Mouse (Mus musculus) cerebellum, postnatal 36 days (tissue): ENCODE measurements around the gene Plod1.
A peak's percentile ranks its signal among the peaks of the same experiment; 100 is the strongest.
"Not testable (repeated sequence)": the region's sequence is repeated elsewhere in the genome, so short reads cannot be mapped to it uniquely, and the experiment has no call there.

Source experiments
- DNase-seq, 2 experiments: peaks; one replicate each; pipeline ENCODE4 v3.0.0; 2021 to 2022; ENCODE audit warnings: mixed read lengths in 2 of 2

The Plod1 gene

DNA sequence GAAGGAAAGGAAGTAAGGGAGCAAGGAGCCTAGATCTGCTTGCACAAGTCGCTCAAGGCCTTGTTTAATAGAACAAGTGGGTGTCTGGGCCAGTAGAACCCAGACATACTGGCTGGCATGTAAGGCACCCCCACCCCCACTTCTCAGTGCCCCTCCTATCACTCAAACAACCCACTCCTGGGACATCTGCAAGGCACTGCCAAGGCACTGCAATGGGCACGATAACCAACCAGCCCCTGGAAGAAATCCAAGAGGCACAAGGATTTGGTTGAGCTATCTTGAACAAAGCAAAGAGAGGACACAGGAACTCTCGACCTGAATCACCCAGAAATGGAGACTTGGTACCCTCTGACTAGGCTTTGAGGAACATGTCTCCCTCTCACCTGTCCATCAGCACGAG, 48.3 kb downstream of the Plod1 start:
- no peak for DNase-seq

DNA sequence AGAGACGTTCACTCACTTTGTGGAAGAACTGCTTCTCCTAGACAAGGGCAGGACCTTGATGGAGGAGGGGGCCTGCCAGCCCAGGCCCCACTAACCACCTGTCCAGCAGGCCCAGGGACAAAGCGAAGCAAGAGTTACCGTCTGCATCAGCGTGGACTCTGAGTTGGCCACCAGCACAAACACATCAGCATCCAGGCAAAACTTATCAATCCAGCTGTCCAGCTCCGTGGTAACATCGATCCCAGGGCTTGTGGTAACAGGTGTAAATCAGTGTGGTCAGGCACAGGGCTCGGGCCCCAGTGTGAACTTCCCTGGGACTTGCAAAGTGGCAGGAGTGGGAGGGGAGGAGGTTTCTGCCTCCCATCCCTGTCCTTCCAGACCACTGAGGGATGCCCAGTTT, 49.3 kb downstream of the Plod1 start:
- DNase-seq: no peak

DNA sequence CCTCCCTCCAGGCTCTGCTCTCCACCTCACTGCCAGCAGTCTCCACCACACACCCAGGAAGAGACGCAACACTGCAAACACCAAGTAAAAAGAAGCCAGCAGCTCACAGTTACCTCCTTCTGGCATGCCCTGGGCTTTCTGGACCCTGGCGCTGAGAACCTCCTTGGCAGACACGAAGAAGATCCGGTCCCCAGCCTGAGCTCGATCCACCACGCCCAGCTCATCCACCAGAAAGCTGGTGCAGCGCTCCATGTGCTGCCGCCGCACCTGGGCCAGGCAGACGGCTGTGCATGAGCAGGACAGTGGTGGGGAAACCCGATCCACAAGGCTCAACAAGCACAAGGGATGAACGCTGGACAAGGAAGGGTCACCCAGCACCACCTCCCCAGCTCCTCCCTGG, 50.4 kb downstream of the Plod1 start:
- DNase-seq: no peak

DNA sequence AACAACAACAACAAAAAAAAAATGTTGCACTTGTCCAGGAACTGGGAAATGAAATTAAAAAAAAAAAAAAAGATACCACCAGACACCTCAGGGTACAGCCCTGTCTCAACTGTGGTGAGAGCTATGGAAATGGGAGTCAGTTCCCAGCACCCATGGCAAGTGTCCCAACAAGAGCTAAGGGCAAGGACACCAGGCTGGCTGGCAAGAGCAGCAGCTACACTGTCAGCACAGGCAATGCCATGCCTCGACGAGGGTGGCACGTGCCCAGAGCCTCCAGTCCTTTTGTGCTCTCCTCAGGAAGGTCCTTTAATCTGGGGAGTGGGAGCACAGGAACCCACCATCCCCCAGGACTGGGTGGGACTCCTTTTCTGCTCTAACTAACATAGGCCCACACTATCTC, 52.4 kb downstream of the Plod1 start:
- no peak for DNase-seq

DNA sequence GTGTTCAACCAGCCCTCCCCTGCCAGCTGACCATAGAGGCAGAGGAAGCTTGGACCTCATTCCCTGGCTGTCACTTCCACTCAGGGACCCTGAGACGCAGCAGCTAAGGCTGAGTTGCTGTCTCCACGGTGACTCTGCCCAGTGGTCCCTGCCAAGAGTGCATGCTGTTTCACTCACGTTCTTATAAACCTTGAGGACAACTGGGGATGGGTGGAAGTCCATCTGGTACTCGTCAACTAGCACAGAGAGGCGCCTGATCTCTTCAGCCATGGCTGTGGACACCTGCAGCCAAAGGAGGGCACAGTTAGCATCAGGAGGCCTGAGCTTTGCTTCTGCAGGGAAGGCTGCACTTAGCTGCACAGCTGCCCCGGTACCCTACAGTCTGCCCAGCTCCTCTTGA, 53.5 kb downstream of the Plod1 start:
- no peak for DNase-seq

DNA sequence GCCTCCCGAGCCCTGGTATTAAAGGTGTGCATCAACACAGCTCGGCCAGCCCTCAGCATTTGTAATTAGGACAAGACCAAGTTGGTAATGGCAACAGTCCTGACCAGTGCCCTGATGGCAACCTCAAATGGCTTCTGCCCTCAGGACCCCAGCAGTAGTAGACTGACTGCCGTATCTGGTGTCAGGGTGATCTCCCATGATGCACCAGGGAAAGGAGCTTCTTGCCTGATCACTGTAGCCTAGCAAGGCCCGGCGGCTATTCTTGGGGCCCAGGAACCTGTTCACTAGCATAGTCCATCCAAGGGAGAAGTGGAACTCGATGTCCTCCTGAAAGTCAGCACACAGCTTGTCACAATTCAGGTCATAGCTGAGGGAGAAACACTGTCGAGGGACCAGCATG, 54.8 kb downstream of the Plod1 start:
- DNase-seq: no peak

DNA sequence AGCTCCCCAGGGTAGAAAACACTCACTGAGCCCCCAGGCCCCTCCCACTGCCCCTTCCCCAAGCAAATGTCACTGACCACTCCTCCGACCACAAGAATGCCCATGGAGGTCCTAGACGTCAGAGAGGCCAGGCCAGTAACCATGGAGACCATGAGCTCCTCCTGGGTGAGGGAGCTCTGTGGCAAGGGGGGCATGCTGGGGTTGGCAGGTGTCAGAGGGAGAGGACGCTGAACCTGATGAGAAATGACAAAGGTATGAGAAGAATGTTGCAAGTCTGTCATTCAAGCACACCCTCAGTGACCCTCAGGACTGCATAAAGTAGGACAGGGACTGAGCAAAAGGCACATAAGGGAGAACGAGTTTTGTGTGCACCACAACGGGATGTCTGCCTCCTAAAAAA, 56.7 kb downstream of the Plod1 start:
- no peak for DNase-seq

DNA sequence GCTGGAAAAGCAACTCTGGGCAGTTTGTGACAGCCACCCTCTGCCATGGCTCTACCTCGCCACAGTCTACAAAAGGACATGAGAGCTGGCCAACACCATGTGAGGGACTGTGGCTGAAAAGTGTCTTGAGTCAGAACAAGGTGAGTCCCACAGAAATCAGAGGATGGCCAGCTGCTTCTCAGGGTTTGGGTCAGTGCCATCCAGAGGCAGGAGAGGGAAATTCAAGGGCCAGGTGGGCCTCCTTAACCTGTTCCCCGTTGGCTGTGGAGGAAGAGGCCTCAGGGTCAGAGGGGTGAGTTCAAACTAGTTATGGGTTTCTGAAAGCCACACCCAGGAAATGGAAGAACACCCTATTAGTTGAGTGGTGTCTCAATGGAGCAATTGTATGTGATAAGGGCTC, 57.1 kb downstream of the Plod1 start:
- DNase-seq: no peak

DNA sequence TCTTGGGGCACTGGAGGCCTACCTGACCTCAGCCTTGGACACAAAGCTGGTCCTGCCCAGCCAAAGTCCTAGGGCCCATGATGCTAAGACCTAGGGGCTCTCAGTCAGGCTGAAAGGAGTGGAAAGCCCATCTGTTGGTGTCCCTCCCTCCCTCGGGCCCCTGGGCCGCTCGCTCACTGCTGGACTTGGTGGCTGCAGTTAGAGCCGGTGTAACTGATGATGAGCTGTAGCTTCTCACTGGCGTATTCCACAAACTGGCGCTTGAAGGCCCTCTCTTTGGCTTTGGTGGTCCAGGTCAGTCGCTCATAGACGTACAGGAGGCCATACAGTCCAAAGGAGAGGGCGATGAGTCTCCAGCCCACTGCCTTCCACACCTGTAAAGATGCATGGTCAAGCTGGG, 58.0 kb downstream of the Plod1 start:
- no peak for DNase-seq

DNA sequence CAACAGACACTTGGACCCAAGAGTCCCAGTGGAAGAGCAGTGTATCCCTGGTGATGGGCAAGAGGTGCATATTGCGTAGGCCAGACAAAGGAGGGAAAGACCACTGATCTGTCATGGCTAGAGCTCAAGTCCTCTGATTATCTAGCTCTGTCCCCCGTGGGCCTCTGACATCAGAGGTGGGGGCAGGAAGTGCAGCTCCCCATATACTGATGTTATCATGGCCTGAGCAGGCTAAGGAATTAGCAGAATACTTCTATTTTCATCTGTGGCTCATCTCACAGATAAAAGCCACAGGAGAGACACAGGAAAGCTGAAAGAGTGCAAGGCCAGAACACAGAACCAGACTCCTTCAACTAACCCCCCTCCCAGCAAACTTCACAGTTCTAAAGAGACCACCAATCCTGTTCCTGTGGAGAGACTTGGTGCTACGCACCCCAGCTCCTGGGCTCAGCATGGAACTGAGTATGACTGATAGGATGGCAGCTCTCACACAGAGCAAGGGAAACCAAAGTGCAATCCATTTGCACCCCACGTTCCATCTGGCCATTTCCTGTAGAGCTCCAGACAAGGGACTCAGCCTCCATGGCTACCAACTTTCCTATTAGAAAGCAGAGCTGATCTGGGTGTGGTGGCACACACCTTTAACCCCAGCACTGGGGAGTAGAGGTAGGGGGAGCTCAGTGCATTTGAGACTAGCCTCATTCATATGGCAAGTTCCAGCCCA, 60.6 kb downstream of the Plod1 start:
- no peak for DNase-seq

DNA sequence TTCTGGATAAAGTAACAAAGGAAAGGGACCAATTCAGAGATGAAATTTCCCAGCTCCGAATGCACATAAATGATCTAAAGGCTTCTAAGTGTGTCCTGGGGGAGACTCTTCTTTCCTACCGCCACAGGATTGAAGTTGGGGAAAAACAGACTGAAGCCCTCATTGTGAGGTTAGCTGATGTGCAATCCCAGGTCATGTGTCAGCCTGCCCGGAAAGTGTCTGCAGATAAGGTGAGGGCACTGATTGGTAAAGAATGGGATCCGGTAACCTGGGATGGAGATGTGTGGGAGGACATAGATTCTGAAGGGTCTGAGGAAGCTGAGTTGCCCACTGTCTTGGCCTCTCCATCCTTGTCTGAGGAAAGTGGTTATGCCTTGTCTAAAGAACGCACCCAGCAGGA, 67.3 kb downstream of the Plod1 start:
- no peak for DNase-seq

DNA sequence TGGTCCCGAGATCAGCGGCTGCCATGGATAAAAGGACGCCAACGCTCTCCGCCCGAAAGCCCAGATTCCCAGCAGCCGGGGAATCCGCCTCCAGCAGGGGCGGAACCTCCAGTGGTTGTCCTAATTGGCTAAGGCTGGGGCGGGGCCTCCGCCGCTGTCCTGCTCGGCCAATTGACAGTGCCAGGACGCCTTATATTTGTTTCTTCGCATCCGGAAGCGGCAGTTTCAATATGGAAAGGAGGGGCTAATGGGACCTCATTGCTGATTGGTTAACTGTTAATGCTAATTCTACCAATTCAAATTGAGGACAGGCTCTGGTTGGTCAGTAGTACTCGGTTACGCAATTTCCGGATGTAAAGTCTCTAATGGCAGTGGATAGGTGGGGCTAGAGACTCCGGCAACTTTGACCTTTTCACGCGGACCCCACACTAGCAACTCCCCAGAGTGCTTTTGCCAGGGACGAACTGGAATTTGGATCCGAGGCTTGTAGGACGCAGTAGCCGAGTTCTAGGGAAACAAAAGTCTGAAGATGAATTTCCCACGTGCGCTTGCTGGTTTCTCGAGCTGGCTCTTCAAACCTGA, 68.0 kb downstream of the Plod1 start, which contains the start of the genes Miip and Fv1:
Gene Miip, minus strand, starts transcription at position 367 of the 582 bp plus-strand sequence.
Gene Fv1, plus strand, starts transcription at position 530 of the 582 bp plus-strand sequence.
- DNase-seq: peak; percentile 89 to 91

DNA sequence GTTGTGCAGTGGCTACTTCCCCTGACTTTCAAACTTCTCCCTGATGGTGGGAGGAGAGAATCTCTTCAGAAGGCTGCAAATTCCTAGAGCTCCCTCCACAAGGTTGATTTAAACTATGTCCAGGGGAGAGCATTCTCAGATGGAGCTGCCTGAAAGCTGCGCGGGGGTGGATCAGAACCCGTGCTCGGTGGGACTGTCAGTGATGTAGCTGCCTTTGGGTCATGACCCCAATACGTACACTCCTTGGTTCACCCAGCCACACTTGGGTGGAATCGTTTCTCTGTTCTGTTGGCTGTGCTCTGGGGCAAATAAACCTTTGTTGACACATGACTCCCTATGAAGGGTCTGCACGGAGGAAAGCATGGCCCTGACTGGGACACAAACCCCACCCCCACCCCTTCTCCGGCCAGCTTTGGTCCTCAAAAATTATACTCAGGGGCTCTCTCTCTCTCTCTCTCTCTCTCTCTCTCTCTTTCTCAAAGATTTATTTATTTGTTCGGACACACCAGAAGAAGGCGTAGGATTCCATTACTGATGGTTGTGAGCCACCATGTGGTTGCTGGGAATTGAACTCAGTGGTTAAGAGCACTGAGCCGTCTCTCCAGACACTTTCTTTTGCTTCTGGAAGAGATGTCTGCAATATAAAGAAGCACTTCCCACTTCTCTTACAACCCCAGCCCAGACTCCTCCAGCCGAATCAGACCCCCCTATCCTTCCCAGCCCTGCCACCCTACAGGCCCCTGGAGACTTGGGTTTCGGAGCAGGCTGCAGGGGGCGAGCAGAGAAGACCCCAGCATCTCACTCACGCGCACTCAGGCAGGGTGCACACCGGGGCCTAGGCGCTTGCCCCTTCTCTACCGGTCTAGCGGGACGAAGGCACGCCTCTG, 68.8 kb downstream of the Plod1 start:
- DNase-seq: no peak

DNA sequence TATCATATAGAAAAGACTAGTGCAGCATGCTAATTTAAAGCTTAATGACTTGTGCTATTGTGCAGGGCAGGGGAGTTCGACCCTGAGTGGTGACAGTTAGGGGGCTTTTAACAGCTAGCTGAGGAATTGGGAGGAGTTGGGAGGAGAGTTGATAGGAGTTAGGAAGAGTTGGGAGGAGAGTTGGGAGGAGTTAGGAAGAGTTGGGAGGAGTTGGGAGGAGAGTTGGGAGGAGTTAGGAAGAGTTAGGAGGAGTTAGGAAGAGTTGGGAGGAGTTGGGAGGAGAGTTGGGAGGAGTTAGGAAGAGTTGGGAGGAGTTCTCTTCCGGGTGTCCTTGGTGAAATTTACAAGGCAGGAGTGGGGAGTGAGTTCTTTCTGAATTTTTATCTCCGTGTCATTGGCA, 69.8 kb downstream of the Plod1 start:
- not testable (repeated sequence) for DNase-seq

DNA sequence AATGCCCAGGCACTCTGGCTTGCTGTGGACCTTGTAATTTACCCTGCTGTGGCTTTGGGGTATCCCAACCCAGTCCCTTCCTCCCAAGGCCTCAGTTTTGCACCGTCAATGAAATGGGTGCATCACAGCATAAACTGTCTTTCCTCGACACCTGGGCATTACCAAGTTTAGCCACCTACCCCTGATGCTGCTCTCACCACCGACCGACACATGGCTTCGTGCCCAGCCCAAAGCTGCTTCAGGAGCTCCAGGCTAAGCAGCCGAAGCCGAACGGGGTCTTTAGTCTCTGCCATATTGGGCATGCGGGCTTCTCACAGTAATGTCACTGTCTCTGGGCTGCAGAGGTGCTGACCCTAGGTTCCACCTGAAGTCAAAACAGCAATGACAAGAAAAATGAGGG, 70.5 kb downstream of the Plod1 start:
- no peak for DNase-seq

DNA sequence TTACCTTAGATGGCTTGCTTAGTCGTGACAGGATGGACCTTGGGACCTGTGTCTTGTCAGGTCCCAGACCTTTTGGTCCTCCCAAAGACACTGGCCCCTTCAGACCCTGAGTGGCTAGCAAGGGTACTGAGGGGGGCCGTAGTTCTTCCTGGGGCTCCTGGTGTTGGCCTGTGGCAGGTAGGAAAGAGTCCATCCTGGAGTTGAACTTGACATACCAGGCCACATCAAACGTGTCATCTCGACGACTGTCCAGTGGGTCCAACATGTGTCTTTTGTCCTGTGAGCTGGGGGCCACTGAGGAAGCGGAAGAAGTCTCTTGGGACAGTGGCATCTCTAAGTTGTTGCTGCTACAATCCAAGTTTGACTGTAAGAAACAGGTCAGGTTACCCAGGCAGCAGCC, 70.9 kb downstream of the Plod1 start:
- no peak for DNase-seq

DNA sequence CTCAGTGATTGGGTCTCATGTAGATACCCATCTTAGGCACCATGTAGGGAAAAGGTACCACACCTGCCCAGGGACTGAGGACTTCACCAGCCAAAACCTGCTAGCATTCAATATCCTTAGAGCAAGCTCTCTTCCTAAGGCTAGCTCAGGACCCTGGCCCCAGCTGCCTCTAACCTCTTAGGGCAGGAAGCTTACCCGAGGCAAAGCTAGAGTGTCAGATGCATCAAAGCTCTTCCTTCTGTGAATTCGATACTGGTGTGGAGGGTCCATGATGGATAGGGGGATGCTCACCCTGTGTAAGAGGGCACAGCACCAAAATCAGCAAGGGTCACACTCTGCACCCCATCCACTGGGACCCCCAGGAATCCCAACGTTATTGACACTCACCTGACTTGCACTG, 74.5 kb downstream of the Plod1 start:
- DNase-seq: no peak
